Mouse (Mus musculus): ENCODE results near the gene Wfdc1. TPM values are rescaled to one million over a fixed set of nuclear protein-coding genes. Genes with fewer than 3 reads are reported as not detected.
A peak's percentile ranks its signal among the peaks of the same experiment; 100 is the strongest.

Gene Wfdc1
- total and polyA plus RNA-seq, 2 experiments from 2014 or later, result 22.4 to 55.0 TPM

DNA sequence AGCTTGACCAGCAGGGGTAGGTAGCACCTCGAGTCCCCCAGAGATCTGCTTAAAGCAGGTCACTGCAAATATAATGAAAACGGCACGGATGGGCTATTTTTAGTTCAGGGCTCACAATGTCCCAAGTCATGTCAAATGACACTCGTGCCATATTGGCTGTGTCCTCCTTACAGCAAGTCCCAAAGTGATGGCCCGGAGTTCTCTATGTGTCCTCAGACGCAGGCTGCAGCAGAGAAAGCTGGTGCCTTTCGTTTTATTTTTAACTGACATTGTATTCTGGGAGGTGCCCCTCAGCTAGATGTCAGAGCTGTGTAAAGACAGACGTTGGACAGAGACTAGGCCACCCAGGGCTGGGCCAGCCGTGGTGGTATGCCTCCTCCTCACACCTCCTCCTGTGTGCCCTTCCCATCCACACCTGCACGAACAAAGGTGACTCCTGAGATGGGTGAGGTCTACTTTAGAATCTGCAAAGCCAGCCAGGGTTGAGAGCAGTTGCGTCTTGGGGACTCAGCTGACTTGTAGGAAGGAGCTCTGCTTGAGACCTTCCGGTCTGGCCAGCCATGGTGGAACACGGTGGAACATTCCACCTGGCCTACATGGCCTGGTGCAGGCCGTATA is 45.2 kb upstream of the Wfdc1 start:
- Histone ChIP-seq H3K4me3 (ENCODE audit: low read depth, low read length) (no peak overlapping the region), H3K9ac (replicated peaks; ENCODE audit: low read depth, low read length) (no peak overlapping the region), H3K4me1 (ENCODE audit: control insufficient read depth, insufficient read depth) (peaks cover 6% of the 10 kb centered on the region; the same call in 1 of the 2 replicates), H3K4me2 (ENCODE audit: low read depth, low read length) (no peak overlapping the region), H3K27ac (ENCODE audit: low read depth) (no peak overlapping the region; the same call in 1 of the 2 replicates), H3K36me3 (replicated peaks; ENCODE audit: control insufficient read depth, insufficient read depth, low read length) (no peaks in the 10 kb centered on the region), H3K27me3 (ENCODE audit: control insufficient read depth, insufficient read depth, low read length) (0 out of 2 replicates have a peak, but pooled peaks cover 6% of the 10 kb centered on the region), H3K9me3 (replicated peaks; ENCODE audit: control insufficient read depth, low read length) (no peaks in the 10 kb centered on the region)
- 51% methylated on average over 14 of the region's 14 CpGs for WGBS
- ATAC-seq (ENCODE audit: insufficient read depth, low read depth) (peak; percentile 40), DNase-seq (ENCODE audit: low spot score) (no peak)
- TF ChIP-seq CTCF (IDR thresholded peaks at IDR 0.05; ENCODE audit: low read depth), result no peak
- no peak for TF ChIP-seq EP300 (IDR thresholded peaks at IDR 0.05; ENCODE audit: low read depth)

DNA sequence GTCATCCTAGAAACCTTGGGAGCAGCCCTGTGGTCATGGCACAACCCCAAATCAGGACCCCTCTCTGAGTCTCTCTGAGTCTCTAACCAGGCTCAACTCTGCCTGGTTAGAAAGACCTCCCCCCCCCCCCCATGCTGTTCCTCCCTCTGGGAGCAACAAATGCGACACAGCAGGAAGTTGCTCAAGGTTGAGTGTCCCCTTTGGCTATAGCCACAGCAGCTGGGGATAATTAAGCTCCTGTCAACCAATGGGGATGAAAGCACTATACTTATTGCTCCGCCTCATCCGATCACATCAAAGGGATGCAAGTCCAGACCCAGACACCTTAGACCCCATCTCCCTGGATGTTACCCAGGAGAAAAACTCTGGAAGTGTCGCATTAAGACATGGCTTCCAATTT is 43.6 kb upstream of the Wfdc1 start:
- Histone ChIP-seq H3K36me3 (replicated peaks; ENCODE audit: control insufficient read depth, insufficient read depth, low read length) (no peaks in the 10 kb centered on the region), H3K9me3 (replicated peaks; ENCODE audit: control insufficient read depth, low read length) (no peaks in the 10 kb centered on the region), H3K4me1 (ENCODE audit: control insufficient read depth, insufficient read depth) (peaks cover 6% of the 10 kb centered on the region; the same call in 1 of the 2 replicates), H3K27ac (ENCODE audit: low read depth) (no peak overlapping the region), H3K27me3 (ENCODE audit: control insufficient read depth, insufficient read depth, low read length) (0 out of 2 replicates have a peak, but pooled peaks cover 6% of the 10 kb centered on the region), H3K4me3 (ENCODE audit: low read depth, low read length) (no peak overlapping the region), H3K4me2 (ENCODE audit: low read depth, low read length) (no peak overlapping the region), H3K9ac (replicated peaks; ENCODE audit: low read depth, low read length) (no peak overlapping the region)
- no peak for ATAC-seq (ENCODE audit: insufficient read depth, low read depth)
- 65% methylated on average over 4 of the region's 4 CpGs for WGBS
- TF ChIP-seq EP300 (IDR thresholded peaks at IDR 0.05; ENCODE audit: low read depth), result no peak
- no peak for TF ChIP-seq CTCF (IDR thresholded peaks at IDR 0.05; ENCODE audit: low read depth)
- no peak for DNase-seq (ENCODE audit: low spot score)

- DNase-seq (ENCODE audit: low spot score), result no peak
- H3K4me3 ChIP-seq (ENCODE audit: low read depth, low read length), result no peak overlapping the region
These were observed 43.1 kb upstream of the Wfdc1 start for GRCm38 (mm10) chr8:119623061-119623460.

DNA sequence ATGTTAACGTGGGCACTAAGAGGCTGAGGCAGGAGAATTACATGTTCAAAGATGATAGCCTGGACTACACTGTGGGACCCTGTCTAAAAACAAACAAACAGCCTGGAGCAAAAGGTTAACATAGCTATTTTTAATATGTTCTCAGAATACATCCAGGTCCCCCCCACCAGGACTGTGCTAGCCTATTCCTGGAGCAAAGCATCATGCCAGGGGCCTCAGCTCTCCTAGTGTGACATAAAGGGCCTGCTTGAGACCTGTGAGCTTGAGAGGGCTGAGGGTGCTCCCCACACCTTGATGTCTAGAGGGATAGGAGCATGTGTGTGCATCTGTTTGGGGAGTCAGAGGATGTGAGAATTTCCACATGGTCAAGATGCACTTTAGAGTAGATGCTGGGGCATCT is 42.4 kb upstream of the Wfdc1 start:
- Histone ChIP-seq H3K27ac (ENCODE audit: low read depth) (no peak overlapping the region), H3K36me3 (replicated peaks; ENCODE audit: control insufficient read depth, insufficient read depth, low read length) (no peaks in the 10 kb centered on the region), H3K27me3 (ENCODE audit: control insufficient read depth, insufficient read depth, low read length) (0 out of 2 replicates have a peak, but pooled peaks cover 6% of the 10 kb centered on the region), H3K4me3 (ENCODE audit: low read depth, low read length) (no peak overlapping the region), H3K9ac (replicated peaks; ENCODE audit: low read depth, low read length) (no peak overlapping the region), H3K9me3 (replicated peaks; ENCODE audit: control insufficient read depth, low read length) (no peaks in the 10 kb centered on the region), H3K4me1 (ENCODE audit: control insufficient read depth, insufficient read depth) (peaks cover 6% of the 10 kb centered on the region; the same call in 1 of the 2 replicates), H3K4me2 (ENCODE audit: low read depth, low read length) (no peak overlapping the region)
- TF ChIP-seq EP300 (IDR thresholded peaks at IDR 0.05; ENCODE audit: low read depth) (no peak), CTCF (IDR thresholded peaks at IDR 0.05; ENCODE audit: low read depth) (no peak)
- ATAC-seq (ENCODE audit: insufficient read depth, low read depth), result no peak
- 80% methylated on average over 1 of the region's 1 CpGs for WGBS
- DNase-seq (ENCODE audit: low spot score), result no peak

More at GRCm38 (mm10) chr8:119623061-119623460, 43.1 kb upstream of the Wfdc1 start:
- no peak overlapping the region for H3K27ac ChIP-seq (ENCODE audit: low read depth)
- WGBS, result 77% methylated on average over 8 of the region's 8 CpGs
- H3K9me3 ChIP-seq (replicated peaks; ENCODE audit: control insufficient read depth, low read length), result no peaks in the 10 kb centered on the region
- 0 out of 2 replicates have a peak, but pooled peaks cover 6% of the 10 kb centered on the region for H3K27me3 ChIP-seq (ENCODE audit: control insufficient read depth, insufficient read depth, low read length)
- ATAC-seq (ENCODE audit: insufficient read depth, low read depth), result no peak
- no peak for TF ChIP-seq CTCF (IDR thresholded peaks at IDR 0.05; ENCODE audit: low read depth)
- TF ChIP-seq EP300 (IDR thresholded peaks at IDR 0.05; ENCODE audit: low read depth), result no peak
- H3K4me1 ChIP-seq (ENCODE audit: control insufficient read depth, insufficient read depth), result peaks cover 6% of the 10 kb centered on the region; the same call in 1 of the 2 replicates
- no peaks in the 10 kb centered on the region for H3K36me3 ChIP-seq (replicated peaks; ENCODE audit: control insufficient read depth, insufficient read depth, low read length)
- no peak overlapping the region for H3K9ac ChIP-seq (replicated peaks; ENCODE audit: low read depth, low read length)
- H3K4me2 ChIP-seq (ENCODE audit: low read depth, low read length), result no peak overlapping the region

- Histone ChIP-seq H3K4me2 (ENCODE audit: low read depth, low read length) (no peak overlapping the region), H3K36me3 (replicated peaks; ENCODE audit: control insufficient read depth, insufficient read depth, low read length) (no peaks in the 10 kb centered on the region), H3K9ac (replicated peaks; ENCODE audit: low read depth, low read length) (no peak overlapping the region), H3K9me3 (replicated peaks; ENCODE audit: control insufficient read depth, low read length) (no peaks in the 10 kb centered on the region), H3K4me3 (ENCODE audit: low read depth, low read length) (no peak overlapping the region), H3K27me3 (ENCODE audit: control insufficient read depth, insufficient read depth, low read length) (0 out of 2 replicates have a peak, but pooled peaks cover 6% of the 10 kb centered on the region), H3K4me1 (ENCODE audit: control insufficient read depth, insufficient read depth) (peaks cover 6% of the 10 kb centered on the region; the same call in 1 of the 2 replicates), H3K27ac (ENCODE audit: low read depth) (no peak overlapping the region)
- no peak for DNase-seq (ENCODE audit: low spot score)
- no peak for ATAC-seq (ENCODE audit: insufficient read depth, low read depth)
- TF ChIP-seq CTCF (IDR thresholded peaks at IDR 0.05; ENCODE audit: low read depth) (no peak), EP300 (IDR thresholded peaks at IDR 0.05; ENCODE audit: low read depth) (no peak)
- WGBS, result 85% methylated on average over 7 of the region's 7 CpGs
These were observed 41.2 kb upstream of the Wfdc1 start for GRCm38 (mm10) chr8:119624916-119625315.
